Comparison of ENCODE assay signal across 11 mouse cellular contexts in genomic region chr5:126238071-126238470, GRCm38 (mm10).
A peak's percentile ranks its signal among the peaks of the same experiment; 100 is the strongest.
DNase-seq lines count a peak whose midpoint lies in the region.
"Had no signal": no experiment of that assay in that cellular context is flagged by ENCODE, and none has a peak within 500 bp of the region (broad histone marks: within the 10 kb centered on the region; RNA-seq: fewer than 3 reads in every experiment).

No protein-coding gene starts in this region.

- DNase-seq in adrenal gland, postnatal 36 days, result peak; percentile 10 to 11
- DNase-seq in adrenal gland, adult 8-10 months, result no peak
- DNase-seq in left cerebral cortex, adult 18-20 months (ENCODE audit: low spot score in 2 of 2), result peak; percentile 33 to 44
- DNase-seq in left cerebral cortex, adult 11 months (ENCODE audit: low spot score), result no peak
- DNase-seq in layer of hippocampus, postnatal 10 days (ENCODE audit: low spot score in 2 of 2), result peak; percentile 50 to 54
- peak; percentile 12 for DNase-seq in right cerebral cortex, postnatal 25 days
- no peak for DNase-seq in heart, adult 11 months
- DNase-seq in ovary, postnatal 10 days (ENCODE audit: low spot score), result no peak
- DNase-seq: kidney, adult 2 months; lung, postnatal 36 days; thymus, postnatal 4 days had no signal

Comparison
In these comparisons a context has a peak if more than half of its experiments do, and no peak if none do; other contexts are left out.
1. DNase-seq: peak in adrenal gland, postnatal 36 days (2 of 2), left cerebral cortex, adult 18-20 months (2 of 2), layer of hippocampus, postnatal 10 days (2 of 2) and right cerebral cortex, postnatal 25 days (single experiment); none in adrenal gland, adult 8-10 months (single experiment), left cerebral cortex, adult 11 months (single experiment), heart, adult 11 months (single experiment) and ovary, postnatal 10 days (single experiment).